Mouse (Mus musculus) midbrain, embryonic 11.5 days (tissue): ENCODE measurements around the gene H2afy. TPM values are rescaled to one million over a fixed set of nuclear protein-coding genes. Genes with fewer than 3 reads are reported as not detected.
A peak's percentile ranks its signal among the peaks of the same experiment; 100 is the strongest.

ENCODE experiments used
- ATAC-seq: fragments of 200-750 bp; cut with Nextera tagmentation; 2 replicates; pipeline ENCODE4 v1.8.0; 2017; ENCODE audit warnings: moderate TSS enrichment, moderate library complexity; ENCODE audit not compliant: low FRiP score
- DNase-seq: peaks from one replicate; pipeline ENCODE4 v3.0.0; 2015; ENCODE audit warnings: low spot score; ENCODE audit errors: missing footprints
- H3K27ac ChIP-seq: fragments of 300-500 bp; sonication (generic); 2 replicates; pipeline ENCODE4 v1.5.1; 2014; ENCODE audit warnings: low read depth, low read length
- H3K27me3 ChIP-seq: fragments of 300-500 bp; sonication (generic); 2 replicates; pipeline ENCODE4 v1.6.1; 2014; ENCODE audit warnings: mild to moderate bottlenecking, low read length, moderate library complexity, mixed read lengths; ENCODE audit not compliant: control insufficient read depth, insufficient read depth
- H3K36me3 ChIP-seq: fragments of 300-500 bp; sonication (generic); 2 replicates; pipeline ENCODE4 v1.6.1; 2014; ENCODE audit warnings: mild to moderate bottlenecking, low read length, moderate library complexity, mixed read lengths; ENCODE audit not compliant: control insufficient read depth, insufficient read depth
- H3K4me1 ChIP-seq: fragments of 300-500 bp; sonication (generic); 2 replicates; pipeline ENCODE4 v1.6.1; 2014; ENCODE audit warnings: low read length; ENCODE audit not compliant: control insufficient read depth, insufficient read depth
- H3K4me2 ChIP-seq: fragments of 300-500 bp; sonication (generic); 2 replicates; pipeline ENCODE4 v1.6.1; 2014; ENCODE audit warnings: mild to moderate bottlenecking, moderate library complexity
- H3K4me3 ChIP-seq: fragments of 300-500 bp; sonication (generic); 2 replicates; pipeline ENCODE4 v1.5.1; 2014; ENCODE audit warnings: low read depth, low read length
- H3K9ac ChIP-seq: fragments of 300-500 bp; sonication (generic); 2 replicates; pipeline ENCODE4 v1.6.1; 2014; ENCODE audit warnings: low read length
- H3K9me3 ChIP-seq: fragments of 300-500 bp; sonication (generic); 2 replicates; pipeline ENCODE4 v1.6.1; 2016; ENCODE audit warnings: low read length; ENCODE audit not compliant: control insufficient read depth
- WGBS: fragments of 180-500 bp; shearing (Covaris S2); extraction: QIAGEN DNeasy Blood & Tissue Kit; methylation state at CpG from one replicate; pipeline ENCODE4 v1.1.7; 2014; 5-methylcytosine and 5-hydroxymethylcytosine counted together
- polyA plus RNA-seq: library from polyadenylated mRNA; unstranded; fragments of >200 nt; fragmentation: Nextera tagmentation; extraction: Ambion mirVana; gene quantifications from 2 replicates; pipeline ENCODE4 v1.2.1, GENCODE M21; 2014

The H2afy gene
- polyA plus RNA-seq = 677 and 693 TPM in 2 replicates

- peaks cover 23% of the 10 kb centered on the region for H3K4me1 ChIP-seq
- peak within 1 kb of the TSS; percentile 98 for H3K4me3 ChIP-seq
- no peaks in the 10 kb centered on the region for H3K27me3 ChIP-seq
- H3K27ac ChIP-seq = peak within 1 kb of the TSS; percentile 71
- 75% methylated on average over 2 of the region's 2 CpGs for WGBS
- H3K36me3 ChIP-seq = 0 out of 2 replicates have a peak, but pooled peaks cover 3% of the 10 kb centered on the region
- peak within 1 kb of the TSS; percentile 89 for H3K4me2 ChIP-seq
- DNase-seq = no peak
- no peaks in the 10 kb centered on the region for H3K9me3 ChIP-seq
- no peak for ATAC-seq
- H3K9ac ChIP-seq = peak within 1 kb of the TSS; percentile 99
These were observed at the start of gene H2afy for GRCm38 (mm10) chr13:56136200-56136599. Gene H2afy, minus strand, starts transcription at chr13:56136361.

DNA sequence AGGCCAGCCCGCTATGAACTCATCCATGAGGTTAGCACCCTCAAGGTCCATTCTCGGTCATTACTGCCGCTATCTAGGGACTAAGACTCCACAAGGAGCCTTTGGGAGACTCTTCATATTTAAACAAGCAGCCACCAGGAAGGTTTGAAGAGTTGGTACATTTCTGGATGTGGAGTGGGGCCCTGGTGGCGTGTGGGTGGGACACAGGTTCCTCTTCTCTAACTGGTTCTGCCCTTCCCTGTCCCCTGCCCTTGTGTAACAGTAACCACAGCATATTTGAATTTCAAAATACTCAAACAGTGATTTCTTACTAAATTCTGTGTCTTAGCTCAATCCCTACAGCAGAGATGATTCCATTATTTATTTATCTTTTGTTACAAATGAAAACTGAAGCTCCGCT lies 47.5 kb upstream of the H2afy start:
- Histone ChIP-seq H3K4me1 (no peaks in the 10 kb centered on the region), H3K9me3 (no peaks in the 10 kb centered on the region), H3K4me2 (no peak overlapping the region), H3K36me3 (no peaks in the 10 kb centered on the region), H3K9ac (no peak overlapping the region), H3K27ac (no peak overlapping the region), H3K27me3 (no peaks in the 10 kb centered on the region), H3K4me3 (no peak overlapping the region)
- DNase-seq = no peak
- ATAC-seq = no peak
- WGBS = 87% methylated on average over 5 of the region's 5 CpGs

GRCm38 (mm10) chr13:56181424-56181823 lies 45.3 kb upstream of the H2afy start:
- no peak overlapping the region for H3K4me2 ChIP-seq
- no peaks in the 10 kb centered on the region for H3K27me3 ChIP-seq
- no peak overlapping the region for H3K9ac ChIP-seq
- H3K4me3 ChIP-seq = no peak overlapping the region
- no peaks in the 10 kb centered on the region for H3K36me3 ChIP-seq
- 76% methylated on average over 8 of the region's 8 CpGs for WGBS
- ATAC-seq (no peak), DNase-seq (no peak)
- no peak overlapping the region for H3K27ac ChIP-seq
- no peaks in the 10 kb centered on the region for H3K4me1 ChIP-seq
- no peaks in the 10 kb centered on the region for H3K9me3 ChIP-seq

DNA sequence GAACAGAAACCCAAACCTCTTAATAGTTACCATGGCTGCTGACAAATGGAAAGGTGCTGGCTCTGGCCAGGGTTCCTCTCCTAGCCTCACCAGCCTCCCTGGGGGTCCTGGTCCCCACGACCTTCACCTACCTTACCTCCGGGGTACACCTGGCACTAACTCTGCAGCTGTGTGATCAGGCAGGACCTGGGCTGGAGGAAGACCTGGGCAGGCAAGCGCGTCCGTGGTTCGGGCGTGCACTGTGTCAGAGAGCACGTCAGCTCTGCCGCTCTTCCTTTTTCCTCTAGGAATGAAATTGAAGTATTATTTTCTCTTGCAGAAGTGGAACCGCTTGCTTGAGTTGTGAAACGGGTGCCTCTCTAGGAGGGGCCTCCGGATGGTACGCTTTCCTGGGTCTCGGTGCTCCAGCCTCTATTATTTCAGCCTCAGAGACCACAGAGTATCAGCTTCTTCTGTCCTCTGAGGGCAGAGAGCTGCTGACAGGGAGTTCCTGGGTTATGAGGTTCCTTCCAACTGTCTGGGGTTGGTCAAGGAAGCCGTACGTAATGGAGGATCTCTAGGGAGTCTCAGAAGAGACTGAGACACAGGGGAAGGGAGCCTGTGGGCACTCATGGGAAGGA lies 42.4 kb upstream of the H2afy start, which contains the start of gene Tifab:
Gene Tifab (minus strand): TSS at position 470 of the 620 bp plus-strand sequence.
- H3K4me1 ChIP-seq = no peaks in the 10 kb centered on the region
- H3K27me3 ChIP-seq = no peaks in the 10 kb centered on the region
- H3K9me3 ChIP-seq = no peaks in the 10 kb centered on the region
- no peaks in the 10 kb centered on the region for H3K36me3 ChIP-seq
- WGBS = 89% methylated on average over 16 of the region's 16 CpGs
- H3K4me3 ChIP-seq = no peak within 1 kb of the TSS
- DNase-seq (no peak), ATAC-seq (no peak)
- no peak within 1 kb of the TSS for H3K27ac ChIP-seq
- no peak within 1 kb of the TSS for H3K4me2 ChIP-seq
- H3K9ac ChIP-seq = no peak within 1 kb of the TSS

- Histone ChIP-seq H3K4me1 (no peaks in the 10 kb centered on the region), H3K36me3 (no peaks in the 10 kb centered on the region), H3K9me3 (no peaks in the 10 kb centered on the region), H3K4me3 (no peak overlapping the region), H3K9ac (no peak overlapping the region), H3K4me2 (no peak overlapping the region), H3K27ac (no peak overlapping the region), H3K27me3 (no peaks in the 10 kb centered on the region)
- ATAC-seq = no peak
- DNase-seq = no peak
- WGBS = 88% methylated on average over 9 of the region's 9 CpGs
These were observed 40.1 kb upstream of the H2afy start for GRCm38 (mm10) chr13:56176310-56176709.

DNA sequence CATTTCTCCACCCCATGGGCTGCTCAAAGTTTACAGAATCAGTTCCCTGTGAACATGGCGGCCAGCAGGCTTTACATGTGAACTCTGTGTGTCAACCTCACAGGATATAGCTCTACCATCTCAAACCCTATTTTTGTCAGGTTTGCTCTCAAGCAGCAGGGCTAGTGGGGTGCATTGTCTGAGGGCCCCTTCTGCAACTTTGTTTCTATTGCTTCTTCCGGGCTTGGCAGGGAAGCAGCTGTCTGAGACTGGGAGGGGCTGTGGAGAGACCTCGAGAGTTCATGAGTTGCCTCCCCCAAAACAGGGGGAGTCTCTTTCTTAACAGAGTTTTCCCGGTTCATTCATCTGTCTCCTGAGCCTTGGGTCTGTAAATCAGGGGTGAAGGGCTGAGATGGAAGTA lies 39.7 kb upstream of the H2afy start:
- ATAC-seq (no peak), DNase-seq (no peak)
- 86% methylated on average over 4 of the region's 4 CpGs for WGBS

DNA sequence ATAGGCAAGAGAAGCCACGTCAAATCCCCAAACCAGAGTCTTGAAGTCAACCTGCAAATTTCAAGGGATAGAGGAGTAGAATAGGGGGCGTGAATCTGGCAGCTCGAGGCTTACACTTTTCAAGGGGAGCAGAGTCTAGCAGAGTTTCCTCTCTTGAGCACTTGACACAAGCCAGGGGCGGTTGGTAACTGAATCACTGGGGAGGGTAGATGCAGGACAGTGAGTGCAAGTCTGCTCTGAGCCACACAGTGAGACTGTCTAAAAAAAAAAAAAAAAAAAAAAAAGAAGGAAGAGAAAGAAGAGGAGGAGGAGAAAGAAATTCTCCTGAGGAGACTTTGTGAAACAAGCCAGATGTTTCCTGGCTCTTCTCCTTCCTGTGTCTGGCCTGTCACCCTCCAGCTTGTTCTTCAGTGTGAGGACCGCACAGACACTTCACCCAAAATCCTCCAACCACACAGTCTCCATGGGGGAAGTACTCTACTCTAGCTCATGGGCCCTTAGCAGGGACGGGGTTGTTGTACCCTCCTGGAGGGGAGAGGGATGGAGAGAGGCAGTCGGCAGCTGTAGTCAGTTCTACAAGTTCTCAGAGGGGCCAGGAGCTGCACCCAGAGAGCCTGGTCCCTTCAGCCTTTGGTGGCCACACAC lies 36.9 kb upstream of the H2afy start:
- Histone ChIP-seq H3K4me2 (no peak overlapping the region), H3K4me3 (no peak overlapping the region), H3K9ac (no peak overlapping the region), H3K27ac (no peak overlapping the region), H3K4me1 (no peaks in the 10 kb centered on the region; the same call in 1 of the 2 replicates), H3K9me3 (no peaks in the 10 kb centered on the region), H3K36me3 (no peaks in the 10 kb centered on the region), H3K27me3 (no peaks in the 10 kb centered on the region)
- DNase-seq (no peak), ATAC-seq (no peak)
- 60% methylated on average over 7 of the region's 7 CpGs for WGBS

More for the DNA sequence above, 39.7 kb upstream of the H2afy start:
- H3K4me1 ChIP-seq = no peaks in the 10 kb centered on the region
- no peak overlapping the region for H3K9ac ChIP-seq
- H3K4me3 ChIP-seq = no peak overlapping the region
- no peak overlapping the region for H3K4me2 ChIP-seq
- no peaks in the 10 kb centered on the region for H3K9me3 ChIP-seq
- no peak overlapping the region for H3K27ac ChIP-seq
- no peaks in the 10 kb centered on the region for H3K36me3 ChIP-seq
- H3K27me3 ChIP-seq = no peaks in the 10 kb centered on the region

GRCm38 (mm10) chr13:56172106-56172505 lies 35.9 kb upstream of the H2afy start:
- no peak overlapping the region for H3K9ac ChIP-seq
- no peaks in the 10 kb centered on the region for H3K36me3 ChIP-seq
- peaks cover 2% of the 10 kb centered on the region; the same call in 1 of the 2 replicates for H3K4me1 ChIP-seq
- no peak overlapping the region for H3K27ac ChIP-seq
- DNase-seq = no peak
- no peak overlapping the region for H3K4me3 ChIP-seq
- no peak for ATAC-seq
- no peak overlapping the region for H3K4me2 ChIP-seq
- no peaks in the 10 kb centered on the region for H3K9me3 ChIP-seq
- no peaks in the 10 kb centered on the region for H3K27me3 ChIP-seq
- WGBS = 82% methylated on average over 7 of the region's 7 CpGs

- H3K9ac ChIP-seq = no peak overlapping the region
- H3K27me3 ChIP-seq = no peaks in the 10 kb centered on the region
- DNase-seq = no peak
- H3K36me3 ChIP-seq = no peaks in the 10 kb centered on the region
- WGBS = 58% methylated on average over 3 of the region's 3 CpGs
- ATAC-seq = no peak; the same call in 1 of the 2 replicates
- no peak overlapping the region for H3K4me3 ChIP-seq
- H3K4me1 ChIP-seq = peaks cover 2% of the 10 kb centered on the region; the same call in 1 of the 2 replicates
- H3K4me2 ChIP-seq = no peak overlapping the region
- no peak overlapping the region for H3K27ac ChIP-seq
- no peaks in the 10 kb centered on the region for H3K9me3 ChIP-seq
These were observed 32.2 kb upstream of the H2afy start for GRCm38 (mm10) chr13:56168403-56168781.
